Mouse (Mus musculus): ENCODE results near the gene Nudt19. TPM values are rescaled to one million over a fixed set of nuclear protein-coding genes. Genes with fewer than 3 reads are reported as not detected.
"Not testable (repeated sequence)": the region's sequence is repeated elsewhere in the genome, so short reads cannot be mapped to it uniquely, and the experiment has no call there.

Nudt19 gene
- polyA plus RNA-seq, 1 experiment = 26.7 TPM

- WGBS = 24% methylated on average over 6 of the region's 6 CpGs
- not testable (repeated sequence) for DNase-seq (ENCODE audit: low read depth, low spot score)
Observed at GRCm38 (mm10) chr7:35570883-35571282, 14.8 kb upstream of the Nudt19 start.

GRCm38 (mm10) chr7:35569724-35570123 lies 13.6 kb upstream of the Nudt19 start:
- DNase-seq (ENCODE audit: low read depth, low spot score) = not testable (repeated sequence)
- WGBS = 75% methylated on average over 4 of the region's 4 CpGs

- not testable (repeated sequence) for DNase-seq (ENCODE audit: low read depth, low spot score)
- 87% methylated on average over 13 of the region's 13 CpGs for WGBS
Observed at GRCm38 (mm10) chr7:35565965-35566364, 9.9 kb upstream of the Nudt19 start.

GRCm38 (mm10) chr7:35564872-35565271 lies 8.8 kb upstream of the Nudt19 start:
- 73% methylated on average over 10 of the region's 10 CpGs for WGBS
- not testable (repeated sequence) for DNase-seq (ENCODE audit: low read depth, low spot score)

- no peak for DNase-seq (ENCODE audit: low read depth, low spot score)
- 87% methylated on average over 2 of the region's 2 CpGs for WGBS
Observed at GRCm38 (mm10) chr7:35564067-35564865, 8.2 kb upstream of the Nudt19 start.

- WGBS = 77% methylated on average over 11 of the region's 11 CpGs
- no peak for DNase-seq (ENCODE audit: low read depth, low spot score)
Observed at GRCm38 (mm10) chr7:35563071-35563470, 7.0 kb upstream of the Nudt19 start.

GRCm38 (mm10) chr7:35559838-35560237 lies 3.7 kb upstream of the Nudt19 start:
- no peak for DNase-seq (ENCODE audit: low read depth, low spot score)
- 87% methylated on average over 3 of the region's 3 CpGs for WGBS

GRCm38 (mm10) chr7:35558681-35559080 lies 2.6 kb upstream of the Nudt19 start:
- 51% methylated on average over 2 of the region's 2 CpGs for WGBS
- no peak for DNase-seq (ENCODE audit: low read depth, low spot score)

GRCm38 (mm10) chr7:35557577-35557976 lies 1.5 kb upstream of the Nudt19 start:
- WGBS = 38% methylated on average over 3 of the region's 3 CpGs
- no peak for DNase-seq (ENCODE audit: low read depth, low spot score)

GRCm38 (mm10) chr7:35556905-35557304 lies 801 bp upstream of the Nudt19 start:
- 79% methylated on average over 5 of the region's 5 CpGs for WGBS
- DNase-seq (ENCODE audit: low read depth, low spot score) = no peak

- DNase-seq (ENCODE audit: low read depth, low spot score) = peak; percentile 90
- under 1% methylated on average over 93 of the region's 93 CpGs for WGBS
Observed at GRCm38 (mm10) chr7:35555224-35556204, 590 bp downstream of the Nudt19 start.

GRCm38 (mm10) chr7:35554605-35555175 lies 1.4 kb downstream of the Nudt19 start:
- WGBS = under 1% methylated on average over 28 of the region's 28 CpGs

GRCm38 (mm10) chr7:35553751-35554604 lies 2.1 kb downstream of the Nudt19 start:
- WGBS = 29% methylated on average over 10 of the region's 10 CpGs
- no peak for DNase-seq (ENCODE audit: low read depth, low spot score)

More at GRCm38 (mm10) chr7:35554605-35555175, 1.4 kb downstream of the Nudt19 start:
- DNase-seq (ENCODE audit: low read depth, low spot score) = no peak

GRCm38 (mm10) chr7:35545881-35546280 lies 10.2 kb downstream of the Nudt19 start:
- no peak for DNase-seq (ENCODE audit: low read depth, low spot score)
- WGBS = 29% methylated on average over 4 of the region's 4 CpGs

GRCm38 (mm10) chr7:35537562-35537961 lies 18.5 kb downstream of the Nudt19 start, which contains the start of gene Tdrd12:
Tdrd12 (minus strand) TSS chr7:35537745.
- DNase-seq (ENCODE audit: low read depth, low spot score) = no peak
- WGBS = 94% methylated on average over 17 of the region's 17 CpGs

GRCm38 (mm10) chr7:35535750-35536512 lies 20.2 kb downstream of the Nudt19 start:
- no peak for DNase-seq (ENCODE audit: low read depth, low spot score)
- 23% methylated on average over 12 of the region's 12 CpGs for WGBS

- 80% methylated on average over 1 of the region's 1 CpGs for WGBS
Observed at GRCm38 (mm10) chr7:35530544-35530943, 25.6 kb downstream of the Nudt19 start.

GRCm38 (mm10) chr7:35530026-35530425 lies 26.1 kb downstream of the Nudt19 start:
- WGBS = 85% methylated on average over 3 of the region's 3 CpGs
- DNase-seq (ENCODE audit: low read depth, low spot score) = no peak

More at GRCm38 (mm10) chr7:35530544-35530943, 25.6 kb downstream of the Nudt19 start:
- not testable (repeated sequence) for DNase-seq (ENCODE audit: low read depth, low spot score)
